Mouse (Mus musculus) liver, embryonic 14.5 days (tissue): ENCODE measurements around the gene Serp1.

Experiments used
- CTCF ChIP-seq: IDR thresholded peaks from 2 replicates; pipeline ENCODE4 v1.5.1; 2016; ENCODE audit warnings: antibody characterized with exemption, low read depth, control low read depth
- EP300 ChIP-seq: IDR thresholded peaks from 2 replicates; pipeline ENCODE4 v1.6.1; 2016; ENCODE audit warnings: antibody characterized with exemption, low read depth

- TF ChIP-seq CTCF: no peak
- no peak for TF ChIP-seq EP300
These were observed 1.4 kb downstream of the Serp1 start for GRCm38 (mm10) chr3:58524246-58524645.
